ENCODE assay signal across 19 mouse cellular contexts in genomic region chr9:86020133-86020532, GRCm38 (mm10).
"Had no signal": no experiment of that assay in that cellular context is flagged by ENCODE, and none has a peak within 500 bp of the region (broad histone marks: within the 10 kb centered on the region; RNA-seq: fewer than 3 reads in every experiment).

No protein-coding gene starts in this region.

- H3K27me3 ChIP-seq: limb, embryonic 12.5 days; limb, embryonic 15.5 days; neural tube, embryonic 12.5 days had no signal

- ATAC-seq: liver, postnatal 0 days; lung, postnatal 0 days had no signal

- H3K9ac ChIP-seq: limb, embryonic 12.5 days; limb, embryonic 15.5 days; liver, embryonic 14.5 days; liver, postnatal 0 days; lung, embryonic 14.5 days; neural tube, embryonic 12.5 days had no signal

- H3K4me1 ChIP-seq: limb, embryonic 12.5 days; limb, embryonic 15.5 days; neural tube, embryonic 12.5 days had no signal

- H3K9me3 ChIP-seq: limb, embryonic 12.5 days; limb, embryonic 15.5 days; neural tube, embryonic 12.5 days had no signal

- H3K4me2 ChIP-seq: limb, embryonic 12.5 days; limb, embryonic 15.5 days; liver, embryonic 11.5 days; lung, embryonic 14.5 days; neural tube, embryonic 12.5 days had no signal

- H3K4me3 ChIP-seq: limb, embryonic 12.5 days; limb, embryonic 15.5 days; neural tube, embryonic 12.5 days had no signal

- H3K27ac ChIP-seq: limb, embryonic 12.5 days; limb, embryonic 15.5 days; liver, embryonic 14.5 days; macrophage; neural tube, embryonic 12.5 days; stomach, postnatal 0 days had no signal

- H3K36me3 ChIP-seq: limb, embryonic 12.5 days; limb, embryonic 15.5 days; neural tube, embryonic 12.5 days had no signal

- DNase-seq: kidney, adult 18-20 months; kidney, adult 9 months; kidney, postnatal 14 days; kidney, postnatal 4 days; left cerebral cortex, postnatal 4 days; liver, postnatal 0 days; lung, embryonic 14.5 days; right cerebral cortex, adult 18-20 months; right cerebral cortex, postnatal 14 days; right cerebral cortex, postnatal 4 days; thymus, postnatal 25 days had no signal
